Comparison of ENCODE assay signal across 19 mouse cellular contexts in genomic region chr4:7191228-7191627, GRCm38 (mm10).
A peak's percentile ranks its signal among the peaks of the same experiment; 100 is the strongest.
DNase-seq lines count a peak whose midpoint lies in the region; ATAC-seq lines count a peak whose summit lies in the region.
"Had no signal": no experiment of that assay in that cellular context is flagged by ENCODE, and none has a peak within 500 bp of the region (broad histone marks: within the 10 kb centered on the region; RNA-seq: fewer than 3 reads in every experiment).

No protein-coding gene starts in this region.

- no peaks in the 10 kb centered on the region for H3K9me3 ChIP-seq in neural tube, embryonic 11.5 days (ENCODE audit: control insufficient read depth, low read length)
- no peaks in the 10 kb centered on the region for H3K9me3 ChIP-seq in hindbrain, embryonic 13.5 days
- H3K9me3 ChIP-seq in neural tube, embryonic 12.5 days: no peaks in the 10 kb centered on the region
- H3K9me3 ChIP-seq: heart, embryonic 15.5 days; liver, embryonic 12.5 days; lung, embryonic 15.5 days had no signal

- H3K9ac ChIP-seq in neural tube, embryonic 11.5 days (ENCODE audit: low read length): no peak overlapping the region
- no peak overlapping the region for H3K9ac ChIP-seq in hindbrain, embryonic 13.5 days
- no peak overlapping the region for H3K9ac ChIP-seq in neural tube, embryonic 12.5 days
- H3K9ac ChIP-seq: heart, embryonic 15.5 days; liver, embryonic 12.5 days; lung, embryonic 15.5 days had no signal

- no peaks in the 10 kb centered on the region for H3K36me3 ChIP-seq in neural tube, embryonic 11.5 days (ENCODE audit: control insufficient read depth, insufficient read depth, low read length)
- no peaks in the 10 kb centered on the region for H3K36me3 ChIP-seq in hindbrain, embryonic 13.5 days
- H3K36me3 ChIP-seq in neural tube, embryonic 12.5 days: no peaks in the 10 kb centered on the region
- H3K36me3 ChIP-seq: heart, embryonic 15.5 days; liver, embryonic 12.5 days; lung, embryonic 15.5 days had no signal

- no peak overlapping the region for H3K4me2 ChIP-seq in neural tube, embryonic 11.5 days (ENCODE audit: low read depth)
- no peak overlapping the region for H3K4me2 ChIP-seq in hindbrain, embryonic 13.5 days
- no peak overlapping the region for H3K4me2 ChIP-seq in neural tube, embryonic 12.5 days (replicated peaks)
- H3K4me2 ChIP-seq: heart, embryonic 15.5 days; liver, embryonic 12.5 days; lung, embryonic 15.5 days had no signal

- H3K4me1 ChIP-seq in neural tube, embryonic 11.5 days (ENCODE audit: control insufficient read depth, insufficient read depth, low read length): no peaks in the 10 kb centered on the region
- H3K4me1 ChIP-seq in hindbrain, embryonic 13.5 days (replicated peaks): 0 out of 2 replicates have a peak, but pooled peaks cover 8% of the 10 kb centered on the region
- H3K4me1 ChIP-seq in neural tube, embryonic 12.5 days: no peaks in the 10 kb centered on the region
- H3K4me1 ChIP-seq: liver, embryonic 12.5 days; lung, embryonic 15.5 days had no signal

- no peak for DNase-seq in neural tube, embryonic 11.5 days (ENCODE audit: low spot score)
- DNase-seq in neural tube, embryonic 10.5 days (ENCODE audit: extremely low spot score, low spot score): no peak
- DNase-seq in T-cell, adult 2 months (ENCODE audit: low spot score): no peak
- no peak for DNase-seq in right cerebral cortex, adult 2 months (ENCODE audit: low spot score in 2 of 2)
- DNase-seq: adrenal gland, adult 2 months; cerebellum, adult 11 months; cerebellum, postnatal 25 days; gastrocnemius, postnatal 10 days; heart, adult 18-20 months; kidney, adult 11 months; thymus, adult 18-20 months had no signal

- no peak overlapping the region for H3K27ac ChIP-seq in neural tube, embryonic 11.5 days (ENCODE audit: low read depth, low read length)
- peak overlapping the region; percentile 49 for H3K27ac ChIP-seq in hindbrain, embryonic 13.5 days
- no peak overlapping the region for H3K27ac ChIP-seq in neural tube, embryonic 12.5 days
- H3K27ac ChIP-seq: heart, embryonic 15.5 days; kidney, postnatal 0 days; liver, embryonic 12.5 days; lung, embryonic 15.5 days had no signal

- WGBS in neural tube, embryonic 11.5 days: 78% methylated on average over 3 of the region's 3 CpGs
- 62% methylated on average over 3 of the region's 3 CpGs for WGBS in hindbrain, embryonic 13.5 days
- 65% methylated on average over 3 of the region's 3 CpGs for WGBS in neural tube, embryonic 12.5 days

- H3K4me3 ChIP-seq in neural tube, embryonic 11.5 days (ENCODE audit: low read depth, low read length): no peak overlapping the region
- no peak overlapping the region for H3K4me3 ChIP-seq in hindbrain, embryonic 13.5 days
- no peak overlapping the region for H3K4me3 ChIP-seq in neural tube, embryonic 12.5 days
- H3K4me3 ChIP-seq: heart, embryonic 15.5 days; liver, embryonic 12.5 days; lung, embryonic 15.5 days had no signal

- peak; percentile 51; the same call in 1 of the 2 replicates for ATAC-seq in neural tube, embryonic 11.5 days (ENCODE audit: insufficient read depth, low FRiP score, low TSS enrichment)
- peak; percentile 49 for ATAC-seq in hindbrain, embryonic 13.5 days (ENCODE audit: low FRiP score)
- ATAC-seq in neural tube, embryonic 12.5 days (ENCODE audit: low FRiP score, low read depth): peak; percentile 71; the same call in 1 of the 2 replicates
- ATAC-seq in megakaryocyte, adult 5-6 weeks (ENCODE audit: poor library complexity, severe bottlenecking): no peak
- ATAC-seq: CD4-positive, CD25-positive, alpha-beta regulatory T cell, adult 4 months; liver, embryonic 12.5 days had no signal

- no peaks in the 10 kb centered on the region for H3K27me3 ChIP-seq in neural tube, embryonic 11.5 days (ENCODE audit: control insufficient read depth, insufficient read depth, low read length)
- no peaks in the 10 kb centered on the region for H3K27me3 ChIP-seq in hindbrain, embryonic 13.5 days
- no peaks in the 10 kb centered on the region for H3K27me3 ChIP-seq in neural tube, embryonic 12.5 days (replicated peaks)
- H3K27me3 ChIP-seq: heart, embryonic 15.5 days; liver, embryonic 12.5 days; lung, embryonic 15.5 days had no signal
